Mouse (Mus musculus) neural tube, embryonic 14.5 days (tissue): ENCODE measurements around the gene Spata45. TPM values are rescaled to one million over a fixed set of nuclear protein-coding genes. Genes with fewer than 3 reads are reported as not detected.
A peak's percentile ranks its signal among the peaks of the same experiment; 100 is the strongest.

Experiments
- ATAC-seq: fragments of 200-750 bp; cut with Nextera tagmentation; 2 replicates; pipeline ENCODE4 v1.8.0; 2017; ENCODE audit warnings: low read depth, mild to moderate bottlenecking, moderate TSS enrichment, moderate library complexity
- H3K27ac ChIP-seq: fragments of 300-500 bp; sonication (generic); 2 replicates; pipeline ENCODE4 v1.5.1; 2014; ENCODE audit warnings: low read depth, mild to moderate bottlenecking, control low read depth, low read length, moderate library complexity, mixed read lengths
- H3K27me3 ChIP-seq: fragments of 300-500 bp; sonication (generic); 2 replicates; pipeline ENCODE4 v1.6.1; 2014; ENCODE audit warnings: low read length; ENCODE audit not compliant: control insufficient read depth, insufficient read depth
- H3K36me3 ChIP-seq: fragments of 300-500 bp; sonication (generic); 2 replicates; pipeline ENCODE4 v1.6.1; 2014; ENCODE audit warnings: low read length, mixed read lengths; ENCODE audit not compliant: control insufficient read depth, insufficient read depth
- H3K4me1 ChIP-seq: fragments of 300-500 bp; sonication (generic); 2 replicates; pipeline ENCODE4 v1.6.1; 2014; ENCODE audit warnings: low read length; ENCODE audit not compliant: control insufficient read depth, insufficient read depth
- H3K4me2 ChIP-seq: fragments of 300-500 bp; sonication (generic); 2 replicates; pipeline ENCODE4 v1.6.1; 2014; ENCODE audit warnings: mild to moderate bottlenecking, low read depth, low read length, control low read depth
- H3K4me3 ChIP-seq: fragments of 300-500 bp; sonication (generic); 2 replicates; pipeline ENCODE4 v1.5.1; 2014; ENCODE audit warnings: low read depth, low read length, control low read depth, mixed read lengths
- H3K9ac ChIP-seq: fragments of 300-500 bp; sonication (generic); replicated peaks from 2 replicates; pipeline ENCODE4 v1.6.1; 2014; ENCODE audit warnings: low read depth, mild to moderate bottlenecking, control low read depth, low read length, mixed read lengths
- H3K9me3 ChIP-seq: fragments of 300-500 bp; sonication (generic); 2 replicates; pipeline ENCODE4 v1.6.1; 2016; ENCODE audit warnings: low read length; ENCODE audit not compliant: control insufficient read depth
- WGBS: fragments of 180-500 bp; shearing (Covaris S2); extraction: QIAGEN DNeasy Blood & Tissue Kit; methylation state at CpG from one replicate; pipeline ENCODE4 v1.1.7; 2014; 5-methylcytosine and 5-hydroxymethylcytosine counted together
- polyA plus RNA-seq: library from polyadenylated mRNA; unstranded; fragments of >200 nt; fragmentation: Nextera tagmentation; extraction: Ambion mirVana; gene quantifications from 2 replicates; pipeline ENCODE4 v1.2.1, GENCODE M21; 2014

The Spata45 gene
- polyA plus RNA-seq, 1 experiment from 2014 or later = not detected

DNA sequence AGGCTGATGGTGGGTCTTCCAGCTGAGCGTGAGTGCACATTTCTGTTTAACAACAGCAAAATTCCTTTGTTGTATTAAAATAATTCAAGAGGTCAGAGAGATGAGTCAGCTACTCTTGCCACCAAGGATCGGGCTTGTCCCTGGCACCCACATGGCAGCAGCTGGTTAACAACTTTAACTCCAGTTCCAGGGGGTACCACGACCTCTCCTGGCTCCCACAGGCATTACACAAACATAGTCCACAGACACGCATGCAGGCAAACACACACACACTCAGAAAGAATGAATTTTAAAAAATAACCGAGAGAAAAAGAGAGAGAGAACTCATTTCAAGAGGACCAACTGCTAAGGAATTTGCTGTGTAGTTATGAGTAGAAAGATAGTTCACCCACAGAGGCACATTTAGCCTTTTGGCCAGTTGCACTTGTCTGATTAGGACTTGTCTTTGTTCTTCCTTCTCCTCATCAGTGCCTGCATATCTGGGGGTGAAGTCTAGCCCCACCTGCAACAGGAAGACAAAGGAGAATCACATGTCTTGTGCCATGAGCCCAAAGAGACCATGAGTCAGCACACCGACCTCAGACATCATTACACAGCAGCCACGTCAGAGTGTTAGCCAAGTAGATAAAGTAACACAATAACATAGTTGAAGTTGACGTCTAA lies 18.6 kb downstream of the Spata45 start:
- no peak for ATAC-seq
- Histone ChIP-seq H3K4me2 (no peak overlapping the region), H3K36me3 (no peaks in the 10 kb centered on the region), H3K27ac (no peak overlapping the region), H3K27me3 (no peaks in the 10 kb centered on the region), H3K4me3 (no peak overlapping the region), H3K9ac (no peak overlapping the region), H3K4me1 (no peaks in the 10 kb centered on the region), H3K9me3 (no peaks in the 10 kb centered on the region)
- WGBS = 81% methylated on average over 8 of the region's 8 CpGs

DNA sequence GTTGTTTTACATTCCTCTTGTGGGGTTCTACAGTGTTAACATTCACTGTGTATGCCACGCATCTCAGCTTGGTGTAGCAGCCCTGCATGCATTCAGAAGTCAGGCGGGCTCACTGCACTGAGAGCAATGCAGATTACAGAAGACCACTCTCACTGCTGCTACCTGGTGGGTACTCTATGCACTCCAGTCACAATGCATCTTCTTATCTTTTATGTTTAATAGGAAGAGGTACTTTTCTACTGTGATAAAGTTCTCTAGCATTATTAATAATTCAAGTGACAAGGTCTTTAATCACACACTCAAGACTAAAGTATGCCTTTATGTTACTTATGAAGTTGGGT lies 19.1 kb downstream of the Spata45 start:
- H3K36me3 ChIP-seq = no peaks in the 10 kb centered on the region
- no peaks in the 10 kb centered on the region for H3K9me3 ChIP-seq
- no peak for ATAC-seq
- no peak overlapping the region for H3K27ac ChIP-seq
- no peaks in the 10 kb centered on the region for H3K4me1 ChIP-seq
- H3K4me3 ChIP-seq = no peak overlapping the region
- H3K27me3 ChIP-seq = no peaks in the 10 kb centered on the region
- H3K9ac ChIP-seq = no peak overlapping the region
- 73% methylated on average over 2 of the region's 2 CpGs for WGBS
- no peak overlapping the region for H3K4me2 ChIP-seq

DNA sequence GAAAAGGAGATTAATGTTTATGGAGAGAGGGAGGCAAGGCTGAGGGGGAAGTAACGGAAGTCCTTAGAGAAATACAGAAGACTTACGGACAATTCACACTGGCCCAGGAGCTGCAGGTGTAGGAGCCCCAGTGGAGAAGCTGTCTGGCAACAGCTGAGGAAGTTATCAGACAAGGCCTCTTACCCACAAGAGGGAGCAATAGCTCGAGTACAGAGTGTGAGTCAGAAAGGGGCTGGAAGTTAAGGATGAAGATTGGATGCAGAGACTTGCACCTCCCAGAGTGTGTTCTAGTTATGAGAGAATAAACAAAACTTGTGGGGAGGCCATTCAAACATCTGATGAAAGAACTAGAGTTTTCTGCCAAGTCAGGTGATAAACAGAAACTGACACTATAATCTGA lies 21.0 kb downstream of the Spata45 start:
- H3K36me3 ChIP-seq = no peaks in the 10 kb centered on the region

DNA sequence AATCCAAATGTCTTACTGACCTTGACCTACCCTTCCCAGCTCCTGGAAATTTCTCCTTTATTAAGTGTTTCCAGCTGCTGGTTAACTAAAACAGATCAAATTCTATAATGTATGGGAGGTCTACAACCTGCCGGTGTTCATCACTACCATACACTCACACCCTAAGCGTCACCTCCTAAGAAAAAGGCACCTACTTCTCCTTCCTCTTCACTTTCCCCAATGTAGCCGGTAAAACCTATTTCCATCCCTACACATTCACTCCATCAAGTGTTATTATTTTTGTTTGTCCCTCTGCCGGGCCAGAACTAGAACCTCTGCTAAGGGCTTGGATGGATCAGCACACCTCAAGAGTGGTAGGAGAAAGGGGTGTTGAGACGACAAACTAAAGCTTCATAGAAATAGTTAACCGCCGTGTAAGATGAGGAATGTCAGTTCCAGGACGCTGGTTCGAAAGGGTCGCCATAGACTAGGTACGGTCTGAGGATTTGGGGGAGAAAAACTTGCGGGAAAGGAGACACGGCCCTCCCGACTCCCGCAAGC lies 25.9 kb downstream of the Spata45 start:
- Histone ChIP-seq H3K4me2 (peak overlapping the region; percentile 85), H3K9ac (peak overlapping the region; percentile 74), H3K4me3 (peak overlapping the region; percentile 61), H3K9me3 (no peaks in the 10 kb centered on the region), H3K27me3 (no peaks in the 10 kb centered on the region), H3K4me1 (0 out of 2 replicates have a peak, but pooled peaks cover 9% of the 10 kb centered on the region), H3K36me3 (no peaks in the 10 kb centered on the region), H3K27ac (peak overlapping the region; percentile 55; the same call in 1 of the 2 replicates)
- ATAC-seq = peak; percentile 32; the same call in 1 of the 2 replicates
- WGBS = 6% methylated on average over 15 of the region's 15 CpGs

More for the DNA sequence above, 21.0 kb downstream of the Spata45 start:
- no peak for ATAC-seq
- no peak overlapping the region for H3K9ac ChIP-seq
- no peak overlapping the region for H3K4me2 ChIP-seq
- no peak overlapping the region for H3K27ac ChIP-seq
- no peaks in the 10 kb centered on the region for H3K27me3 ChIP-seq
- 0 out of 2 replicates have a peak, but pooled peaks cover 2% of the 10 kb centered on the region for H3K4me1 ChIP-seq
- no peaks in the 10 kb centered on the region for H3K9me3 ChIP-seq
- 76% methylated on average over 3 of the region's 3 CpGs for WGBS
- H3K4me3 ChIP-seq = no peak overlapping the region

DNA sequence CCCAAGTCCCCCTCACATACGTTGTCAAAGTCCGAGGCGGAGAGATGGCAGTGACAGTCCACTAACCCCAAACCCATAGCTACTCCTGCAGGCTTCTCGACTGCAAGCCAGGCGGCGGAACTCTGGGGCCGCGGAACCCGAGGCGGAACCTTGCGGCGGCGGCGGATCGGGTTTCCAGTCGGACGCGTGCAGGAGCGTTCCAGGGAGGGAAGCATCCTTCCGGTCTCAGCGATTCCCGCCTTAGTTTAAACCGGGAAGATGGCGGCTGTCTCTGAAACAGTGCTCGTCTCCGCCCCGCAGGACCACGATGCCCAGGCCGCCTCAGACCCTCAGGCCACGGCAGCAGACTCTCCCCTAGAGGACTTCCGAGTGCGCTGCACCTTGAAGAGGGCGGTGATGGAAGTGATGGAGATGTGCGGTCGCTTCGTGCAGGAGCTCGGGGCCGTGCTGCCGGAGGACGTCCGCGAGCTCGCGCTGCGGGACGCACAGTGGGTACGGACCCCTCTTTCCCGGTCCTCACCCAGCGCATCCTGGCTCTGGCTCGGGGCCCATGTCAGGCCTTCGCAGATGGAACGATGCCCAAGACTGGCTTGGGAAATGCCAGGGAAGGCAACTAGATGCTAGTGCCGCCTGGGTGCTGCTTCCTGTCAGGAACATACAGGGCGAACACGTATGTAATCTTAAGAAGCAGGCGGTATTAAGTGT lies 26.5 kb downstream of the Spata45 start, which contains the start of the genes Tatdn3 and Nsl1:
TSS of gene Tatdn3 (minus strand) at position 152 of the 705 bp plus-strand sequence.
TSS of gene Nsl1 (plus strand) at position 232 of the 705 bp plus-strand sequence.
- peak within 1 kb of the TSS; percentile 61 for H3K4me3 ChIP-seq
- H3K27me3 ChIP-seq = no peaks in the 10 kb centered on the region
- peak; percentile 92 for ATAC-seq
- peak within 1 kb of the TSS; percentile 74 for H3K9ac ChIP-seq
- H3K9me3 ChIP-seq = no peaks in the 10 kb centered on the region
- 0 out of 2 replicates have a peak, but pooled peaks cover 9% of the 10 kb centered on the region for H3K4me1 ChIP-seq
- under 1% methylated on average over 55 of the region's 56 CpGs for WGBS
- no peaks in the 10 kb centered on the region for H3K36me3 ChIP-seq
- H3K27ac ChIP-seq = peak within 1 kb of the TSS; percentile 55; the same call in 1 of the 2 replicates
- H3K4me2 ChIP-seq = peak within 1 kb of the TSS; percentile 85

DNA sequence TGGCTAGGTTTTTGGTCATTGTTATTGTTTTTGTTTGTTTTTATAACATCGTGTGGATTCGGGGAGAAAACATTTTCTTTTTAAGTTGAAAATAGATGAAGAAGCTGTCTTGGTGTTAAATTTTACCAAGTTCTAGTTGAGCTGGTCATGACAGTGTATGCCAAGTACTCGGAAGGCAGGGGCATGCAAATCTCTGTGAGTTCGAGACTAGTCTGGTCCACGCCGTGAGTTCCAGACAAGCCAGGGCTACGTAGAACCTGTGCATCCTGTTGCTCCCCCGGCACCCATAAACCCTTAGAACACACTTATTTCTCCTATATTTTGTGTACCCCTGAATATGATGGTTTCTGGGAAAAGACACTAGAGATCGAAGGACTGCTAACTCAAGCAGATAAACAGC lies 27.3 kb downstream of the Spata45 start:
- Histone ChIP-seq H3K27me3 (no peaks in the 10 kb centered on the region), H3K4me3 (peak overlapping the region; percentile 61; the same call in 1 of the 2 replicates), H3K4me1 (0 out of 2 replicates have a peak, but pooled peaks cover 9% of the 10 kb centered on the region), H3K4me2 (peak overlapping the region; percentile 85; the same call in 1 of the 2 replicates), H3K27ac (no peak overlapping the region), H3K9ac (no peak overlapping the region), H3K36me3 (no peaks in the 10 kb centered on the region), H3K9me3 (no peaks in the 10 kb centered on the region)
- WGBS = 67% methylated on average over 9 of the region's 9 CpGs
- no peak for ATAC-seq

DNA sequence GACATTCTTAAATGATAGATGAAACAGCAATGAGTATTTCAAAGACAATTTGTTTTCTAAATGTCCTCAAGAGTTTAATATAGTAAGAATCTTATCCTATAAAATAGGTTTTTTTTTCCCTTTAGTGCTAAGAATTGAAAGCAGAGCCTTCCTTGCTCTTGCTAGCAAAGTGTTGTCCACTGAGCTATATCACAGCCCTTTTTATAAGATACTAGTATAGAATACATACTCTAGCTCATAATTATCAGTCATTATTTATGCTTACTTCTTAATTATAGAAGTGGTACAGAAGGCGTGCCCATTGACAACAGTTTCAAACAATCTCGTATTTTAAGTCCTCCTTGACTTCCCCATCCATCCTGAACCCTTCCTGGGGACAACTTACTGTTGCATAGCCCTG lies 28.1 kb downstream of the Spata45 start:
- H3K27ac ChIP-seq = no peak overlapping the region
- H3K4me3 ChIP-seq = no peak overlapping the region
- H3K9me3 ChIP-seq = no peaks in the 10 kb centered on the region
- 0 out of 2 replicates have a peak, but pooled peaks cover 9% of the 10 kb centered on the region for H3K4me1 ChIP-seq
- no peak for ATAC-seq
- no peaks in the 10 kb centered on the region for H3K36me3 ChIP-seq
- WGBS = 90% methylated on average over 2 of the region's 2 CpGs
- H3K4me2 ChIP-seq = no peak overlapping the region
- H3K27me3 ChIP-seq = no peaks in the 10 kb centered on the region
- H3K9ac ChIP-seq = no peak overlapping the region

DNA sequence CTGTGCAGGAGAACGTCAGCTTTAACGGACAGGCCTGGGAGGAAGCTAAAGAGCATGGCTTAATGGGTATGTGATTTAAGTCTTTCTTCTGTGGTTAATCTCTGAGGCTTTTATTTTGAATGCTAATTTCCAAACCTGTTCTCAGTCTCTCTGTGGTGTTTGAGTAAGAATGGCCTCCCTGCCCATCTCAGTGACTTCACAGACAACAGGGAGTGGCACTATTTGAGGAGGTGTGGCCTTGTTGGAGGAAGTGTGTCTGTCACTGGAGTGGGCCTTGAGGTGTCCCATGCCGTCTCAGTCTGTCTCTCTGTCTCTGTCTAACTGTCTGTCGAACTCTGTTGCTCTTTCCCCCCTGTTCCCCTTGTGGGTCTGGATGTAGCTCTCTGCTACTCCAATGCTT lies 28.7 kb downstream of the Spata45 start:
- ATAC-seq = no peak

DNA sequence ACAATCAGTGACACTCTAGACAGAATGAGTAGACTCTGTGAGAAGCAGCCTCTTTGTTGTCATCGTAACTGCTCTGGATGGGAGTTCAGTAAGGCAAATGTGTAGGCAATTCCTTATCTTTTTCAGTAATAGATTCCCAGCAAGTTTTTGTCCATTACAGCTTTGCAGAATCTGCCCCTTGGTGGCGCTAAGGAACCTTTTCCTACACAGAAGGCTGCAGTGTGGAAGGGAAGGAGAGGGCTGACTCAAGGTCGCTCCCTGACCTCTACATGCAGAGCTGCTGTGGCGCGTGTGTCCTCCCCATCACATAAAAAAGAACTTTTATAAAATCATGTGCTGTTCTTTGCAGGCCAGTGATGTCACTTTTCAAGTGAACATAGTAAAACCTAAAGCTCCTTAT lies 31.9 kb downstream of the Spata45 start:
- H3K27ac ChIP-seq = no peak overlapping the region
- no peak for ATAC-seq
- WGBS = 82% methylated on average over 5 of the region's 5 CpGs
- 0 out of 2 replicates have a peak, but pooled peaks cover 5% of the 10 kb centered on the region for H3K4me1 ChIP-seq
- H3K27me3 ChIP-seq = no peaks in the 10 kb centered on the region
- H3K9ac ChIP-seq = no peak overlapping the region
- H3K4me3 ChIP-seq = no peak overlapping the region
- H3K9me3 ChIP-seq = no peaks in the 10 kb centered on the region
- H3K4me2 ChIP-seq = no peak overlapping the region
- 0 out of 2 replicates have a peak, but pooled peaks cover 2% of the 10 kb centered on the region for H3K36me3 ChIP-seq

More for the DNA sequence above, 28.7 kb downstream of the Spata45 start:
- Histone ChIP-seq H3K27me3 (no peaks in the 10 kb centered on the region), H3K4me3 (no peak overlapping the region), H3K9ac (no peak overlapping the region), H3K9me3 (no peaks in the 10 kb centered on the region), H3K27ac (no peak overlapping the region), H3K4me1 (0 out of 2 replicates have a peak, but pooled peaks cover 9% of the 10 kb centered on the region), H3K36me3 (no peaks in the 10 kb centered on the region), H3K4me2 (no peak overlapping the region)
- 78% methylated on average over 4 of the region's 4 CpGs for WGBS
